Mouse (Mus musculus): ENCODE measurements around the gene Axin2. TPM values are rescaled to one million over a fixed set of nuclear protein-coding genes. Genes with fewer than 3 reads are reported as not detected.

The Axin2 gene
- polyA plus RNA-seq, 1 experiment from 2014 or later, result 19.8 TPM

DNA sequence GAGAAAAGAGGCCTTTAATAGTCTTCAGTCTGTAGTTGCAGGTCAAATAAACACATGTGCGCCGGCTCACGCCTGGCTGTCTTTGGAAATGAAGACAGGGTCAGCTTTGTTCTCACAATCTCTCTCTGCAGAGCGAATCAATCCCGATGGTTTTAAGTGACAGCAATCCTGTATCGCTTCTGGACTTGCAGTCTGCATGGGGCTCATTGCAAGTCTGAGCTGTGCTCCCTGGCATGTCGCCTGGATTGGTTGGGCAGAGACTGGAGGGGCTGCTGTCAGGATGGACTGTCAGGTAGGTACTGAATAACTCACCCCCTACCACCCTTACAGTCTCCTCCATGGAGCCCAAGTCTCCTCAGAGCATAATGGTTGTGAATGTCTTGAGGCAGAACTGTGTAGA lies 65.7 kb downstream of the Axin2 start:
- H3K27me3 ChIP-seq, result no peaks in the 10 kb centered on the region
- WGBS, result 83% methylated on average over 7 of the region's 7 CpGs
- no peak overlapping the region for H3K4me3 ChIP-seq
- no peaks in the 10 kb centered on the region for H3K36me3 ChIP-seq
- no peak overlapping the region for H3K9ac ChIP-seq (replicated peaks)
- no peak overlapping the region for H3K4me2 ChIP-seq (replicated peaks)
- ATAC-seq (ENCODE audit: low FRiP score, low read depth), result no peak
- no peaks in the 10 kb centered on the region for H3K9me3 ChIP-seq
- no peak overlapping the region for H3K27ac ChIP-seq (replicated peaks)
- no peaks in the 10 kb centered on the region for H3K4me1 ChIP-seq

DNA sequence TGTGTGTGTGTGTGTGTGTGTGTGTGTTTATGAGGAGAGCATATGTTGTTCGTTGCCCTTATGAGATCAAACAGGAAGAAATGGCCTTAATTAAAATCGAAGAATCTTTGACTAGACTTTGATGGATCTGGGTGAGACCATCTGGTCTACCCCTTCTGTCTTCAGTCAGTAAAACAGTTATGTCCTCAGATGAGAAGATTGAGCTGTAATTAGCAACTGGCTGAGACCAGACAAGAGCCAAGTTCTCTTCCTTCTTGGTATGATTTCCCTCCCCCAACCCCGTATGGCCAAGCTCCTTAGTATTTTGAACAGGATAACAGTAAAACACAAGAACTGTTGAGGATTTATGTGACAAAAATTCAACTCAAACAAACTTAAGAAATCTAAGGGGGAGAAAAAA lies 67.1 kb downstream of the Axin2 start:
- Histone ChIP-seq H3K4me3 (no peak overlapping the region), H3K9me3 (no peaks in the 10 kb centered on the region), H3K27me3 (no peaks in the 10 kb centered on the region), H3K36me3 (no peaks in the 10 kb centered on the region), H3K4me1 (no peaks in the 10 kb centered on the region), H3K4me2 (replicated peaks) (no peak overlapping the region), H3K27ac (replicated peaks) (no peak overlapping the region), H3K9ac (replicated peaks) (no peak overlapping the region)
- WGBS, result 85% methylated on average over 3 of the region's 3 CpGs
- no peak for ATAC-seq (ENCODE audit: low FRiP score, low read depth)

DNA sequence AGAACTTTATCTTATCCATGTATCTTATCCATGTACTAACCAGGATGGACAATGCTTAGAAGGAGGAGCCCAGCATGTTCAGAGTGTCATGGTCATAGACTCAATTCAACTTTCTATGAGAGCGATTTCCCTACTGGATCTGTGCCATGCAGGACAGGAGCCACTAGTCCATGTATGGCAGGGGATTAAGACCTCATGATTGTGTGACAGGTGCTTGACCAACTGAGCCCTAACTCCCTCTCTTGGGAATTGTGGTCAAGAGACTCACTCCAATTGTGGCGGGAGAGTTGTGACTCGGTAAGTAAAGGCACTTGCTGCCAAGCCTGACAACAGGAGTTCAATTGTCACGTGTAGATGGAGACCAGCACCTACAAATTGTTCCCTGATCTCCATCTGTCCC lies 67.6 kb downstream of the Axin2 start:
- no peak overlapping the region for H3K4me2 ChIP-seq (replicated peaks)
- no peak overlapping the region for H3K4me3 ChIP-seq
- whole genome bisulfite sequencing, result 87% methylated on average over 4 of the region's 4 CpGs
- H3K27ac ChIP-seq (replicated peaks), result no peak overlapping the region
- H3K9ac ChIP-seq (replicated peaks), result no peak overlapping the region
- ATAC-seq (ENCODE audit: low FRiP score, low read depth), result no peak
- H3K36me3 ChIP-seq, result no peaks in the 10 kb centered on the region
- no peaks in the 10 kb centered on the region for H3K9me3 ChIP-seq
- no peaks in the 10 kb centered on the region for H3K4me1 ChIP-seq
- H3K27me3 ChIP-seq, result no peaks in the 10 kb centered on the region

DNA sequence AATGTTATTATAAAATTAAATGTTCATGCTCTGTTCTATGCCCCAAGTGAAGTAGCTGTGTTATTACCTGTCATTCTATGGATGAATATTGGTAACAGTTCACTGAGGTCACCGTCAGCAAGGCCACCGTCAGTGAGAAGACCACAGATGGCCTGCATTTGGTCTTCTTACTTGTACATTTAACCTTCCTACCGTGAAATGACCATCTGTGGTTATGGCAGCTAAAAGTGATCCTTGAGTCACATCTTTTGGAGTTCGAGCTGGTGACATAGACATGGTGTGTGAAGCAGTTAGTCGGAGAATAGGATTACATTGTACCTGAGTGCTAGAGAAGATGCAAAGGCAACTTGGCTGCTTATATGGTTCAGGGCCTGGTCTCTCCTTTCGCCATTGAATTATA lies 68.1 kb downstream of the Axin2 start:
- no peaks in the 10 kb centered on the region for H3K36me3 ChIP-seq
- no peak for ATAC-seq (ENCODE audit: low FRiP score, low read depth)
- H3K27ac ChIP-seq (replicated peaks), result no peak overlapping the region
- 90% methylated on average over 6 of the region's 6 CpGs for WGBS
- no peaks in the 10 kb centered on the region for H3K9me3 ChIP-seq
- H3K9ac ChIP-seq (replicated peaks), result no peak overlapping the region
- H3K27me3 ChIP-seq, result no peaks in the 10 kb centered on the region
- no peaks in the 10 kb centered on the region for H3K4me1 ChIP-seq
- no peak overlapping the region for H3K4me2 ChIP-seq (replicated peaks)
- no peak overlapping the region for H3K4me3 ChIP-seq

DNA sequence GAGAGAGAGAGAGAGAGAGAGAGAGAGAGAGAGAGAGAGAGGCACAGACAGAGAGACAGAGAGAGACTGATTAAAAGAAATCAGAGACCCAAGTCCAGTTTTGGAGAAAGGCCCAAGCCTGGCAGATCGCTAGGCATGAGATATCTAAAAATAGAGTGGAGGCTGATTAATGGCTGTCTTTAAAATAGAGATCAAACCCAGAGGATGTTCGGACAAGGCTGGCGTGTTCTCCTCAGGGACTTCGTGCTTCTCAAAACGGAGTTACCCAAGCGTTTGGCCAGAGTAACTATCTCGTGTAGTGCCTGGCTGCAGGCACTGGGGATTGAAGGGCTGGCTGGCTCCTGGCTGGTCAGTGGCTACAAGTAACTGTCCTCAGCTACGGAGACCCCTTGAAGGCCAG lies 69.8 kb downstream of the Axin2 start:
- no peaks in the 10 kb centered on the region for H3K4me1 ChIP-seq
- no peak overlapping the region for H3K9ac ChIP-seq (replicated peaks)
- H3K27me3 ChIP-seq, result no peaks in the 10 kb centered on the region
- no peak for ATAC-seq (ENCODE audit: low FRiP score, low read depth)
- no peak overlapping the region for H3K27ac ChIP-seq (replicated peaks)
- H3K36me3 ChIP-seq, result no peaks in the 10 kb centered on the region
- 84% methylated on average over 8 of the region's 8 CpGs for WGBS
- H3K9me3 ChIP-seq, result no peaks in the 10 kb centered on the region
- no peak overlapping the region for H3K4me3 ChIP-seq
- no peak overlapping the region for H3K4me2 ChIP-seq (replicated peaks)

DNA sequence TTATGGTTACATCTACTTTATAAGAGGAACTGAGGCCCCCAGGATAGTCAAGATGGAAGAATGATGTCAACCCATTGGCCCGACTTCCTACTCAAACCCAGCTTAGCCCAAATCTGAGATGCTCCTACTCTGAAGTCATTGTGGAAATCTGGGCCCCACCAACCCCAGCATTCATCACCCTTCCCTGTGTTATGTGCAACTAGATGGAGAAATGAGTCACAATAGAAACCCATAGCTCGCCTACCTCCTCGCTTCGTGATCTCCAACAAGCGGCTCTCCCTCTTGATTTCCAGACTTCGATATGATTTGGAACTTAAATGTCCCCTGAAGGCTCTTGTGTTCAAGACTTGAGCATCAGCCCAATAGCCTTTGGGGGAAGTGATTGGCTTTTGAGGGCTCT lies 73.3 kb downstream of the Axin2 start:
- 95% methylated on average over 6 of the region's 6 CpGs for WGBS
- Histone ChIP-seq H3K27ac (replicated peaks) (no peak overlapping the region), H3K9me3 (no peaks in the 10 kb centered on the region), H3K4me2 (replicated peaks) (no peak overlapping the region), H3K27me3 (peaks cover 5% of the 10 kb centered on the region; the same call in 1 of the 2 replicates), H3K4me3 (no peak overlapping the region), H3K9ac (replicated peaks) (no peak overlapping the region), H3K36me3 (no peaks in the 10 kb centered on the region), H3K4me1 (no peaks in the 10 kb centered on the region)
- ATAC-seq (ENCODE audit: low FRiP score, low read depth), result no peak

DNA sequence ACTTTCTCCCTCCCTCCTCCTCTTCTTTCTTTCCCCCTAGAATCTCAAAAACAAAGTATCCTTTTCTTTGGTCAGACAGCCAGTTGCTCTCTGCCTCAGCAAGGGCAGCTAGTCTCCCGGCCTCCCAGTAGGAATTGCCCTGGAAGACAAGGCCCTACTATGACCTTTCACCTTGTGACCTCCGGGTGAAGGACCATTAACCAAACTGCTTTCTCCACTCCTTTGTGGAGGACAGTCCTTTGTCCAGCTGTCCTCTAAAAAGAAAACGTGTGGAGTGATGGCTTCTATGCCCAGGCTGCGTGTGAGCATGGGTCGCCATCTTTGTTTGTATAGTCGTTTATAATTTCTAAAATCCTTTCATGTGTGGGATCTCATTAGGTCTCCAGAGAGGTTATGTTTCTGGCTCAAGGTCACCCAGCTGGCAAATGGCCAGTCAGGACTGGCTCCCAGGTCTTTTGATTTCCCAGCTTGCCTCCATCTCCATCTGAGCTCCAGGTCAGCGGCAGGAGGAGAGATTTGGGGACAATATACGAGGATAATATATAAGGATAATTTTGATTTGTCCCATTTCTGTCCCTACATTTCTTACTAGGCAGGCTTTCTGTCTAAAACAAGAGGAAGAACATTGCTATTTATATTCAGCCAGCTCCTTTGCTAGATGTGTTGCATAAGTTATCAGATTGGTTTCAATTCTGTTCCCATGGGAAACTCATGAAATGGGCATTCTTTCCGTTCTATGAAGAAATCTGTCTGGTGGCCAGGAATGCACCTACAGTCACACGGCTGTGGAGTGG lies 75.2 kb downstream of the Axin2 start:
- Histone ChIP-seq H3K9me3 (peaks cover 4% of the 10 kb centered on the region), H3K36me3 (peaks cover under 1% of the 10 kb centered on the region; the same call in 1 of the 2 replicates), H3K27me3 (peaks cover 5% of the 10 kb centered on the region; the same call in 1 of the 2 replicates), H3K4me3 (no peak overlapping the region), H3K27ac (replicated peaks) (no peak overlapping the region), H3K4me1 (no peaks in the 10 kb centered on the region), H3K4me2 (replicated peaks) (no peak overlapping the region), H3K9ac (replicated peaks) (no peak overlapping the region)
- no peak for ATAC-seq (ENCODE audit: low FRiP score, low read depth)
- WGBS, result 36% methylated on average over 10 of the region's 10 CpGs

DNA sequence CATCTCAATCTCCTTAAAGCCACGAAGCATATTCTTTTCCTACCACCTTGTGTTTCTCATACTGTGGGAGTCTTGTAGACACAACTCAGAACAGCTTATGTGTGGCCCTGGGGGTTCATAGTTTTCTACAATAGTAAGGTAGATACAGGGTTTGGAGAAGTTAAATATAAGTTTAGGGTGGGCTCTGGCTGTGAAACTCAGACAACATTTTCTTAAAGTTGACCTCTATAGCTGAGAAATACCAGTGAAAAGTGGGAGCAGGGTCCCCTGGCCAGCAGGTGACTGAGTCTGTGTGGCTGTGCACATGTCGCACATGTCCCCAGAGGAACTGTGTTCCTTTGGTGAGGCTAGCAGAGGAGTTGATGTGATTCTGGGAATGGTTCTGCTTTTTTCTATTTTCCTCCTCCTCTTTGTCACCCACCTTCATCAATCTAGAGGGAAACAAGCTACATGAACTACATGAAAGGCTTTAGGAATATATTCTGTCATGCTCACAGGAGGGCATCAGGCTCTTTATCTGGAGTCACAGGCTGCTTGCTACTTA lies 75.9 kb downstream of the Axin2 start:
- H3K27me3 ChIP-seq, result peaks cover 5% of the 10 kb centered on the region; the same call in 1 of the 2 replicates
- H3K9ac ChIP-seq (replicated peaks), result no peak overlapping the region
- WGBS, result 83% methylated on average over 2 of the region's 2 CpGs
- ATAC-seq (ENCODE audit: low FRiP score, low read depth), result no peak
- no peaks in the 10 kb centered on the region for H3K4me1 ChIP-seq
- peaks cover 2% of the 10 kb centered on the region; the same call in 1 of the 2 replicates for H3K36me3 ChIP-seq
- no peak overlapping the region for H3K27ac ChIP-seq (replicated peaks)
- no peak overlapping the region for H3K4me2 ChIP-seq (replicated peaks)
- H3K9me3 ChIP-seq, result peaks cover 10% of the 10 kb centered on the region
- no peak overlapping the region for H3K4me3 ChIP-seq

DNA sequence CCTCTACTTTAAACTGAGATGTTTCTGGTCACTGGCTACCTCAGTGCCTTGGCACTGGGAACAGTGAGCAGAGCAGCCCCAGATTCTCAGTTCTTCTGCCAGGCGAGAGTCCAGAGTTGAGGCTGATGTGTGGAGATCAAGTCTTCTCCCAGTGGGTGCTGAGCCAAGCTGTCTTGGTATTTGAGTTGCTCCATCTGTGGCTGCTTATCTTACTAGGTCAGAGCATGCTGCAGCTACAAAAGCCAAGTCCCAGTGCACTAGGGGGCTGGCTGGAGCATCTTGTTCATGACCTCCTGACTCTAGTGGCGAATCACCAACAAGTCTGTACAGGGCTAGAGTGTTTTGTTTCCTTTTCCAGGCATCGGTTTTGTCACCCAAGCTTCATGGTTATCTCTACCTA lies 77.7 kb downstream of the Axin2 start:
- Histone ChIP-seq H3K9ac (replicated peaks) (no peak overlapping the region), H3K4me2 (replicated peaks) (no peak overlapping the region), H3K36me3 (peaks cover 2% of the 10 kb centered on the region; the same call in 1 of the 2 replicates), H3K9me3 (peaks cover 16% of the 10 kb centered on the region), H3K4me3 (no peak overlapping the region), H3K27ac (replicated peaks) (no peak overlapping the region), H3K27me3 (peaks cover 5% of the 10 kb centered on the region; the same call in 1 of the 2 replicates), H3K4me1 (no peaks in the 10 kb centered on the region)
- WGBS, result 91% methylated on average over 3 of the region's 3 CpGs
- no peak for ATAC-seq (ENCODE audit: low FRiP score, low read depth)

Other genes with a start within 250 kb of the Axin2 start
- gene E030025P04Rik, start 224.0 kb downstream of the Axin2 start, polyA plus RNA-seq (2016; fragmentation: Nextera tagmentation; extraction: Ambion mirVana), result not detected in 2 replicates

All from midbrain, embryonic 12.5 days (tissue).